Mouse (Mus musculus): ENCODE measurements around the gene Insl3.

The Insl3 gene

GRCm38 (mm10) chr8:71689028-71689427 lies at the start of gene Insl3:
Insl3 (plus strand) TSS chr8:71689214.
- CTCF ChIA-PET, result no interaction called here

- CTCF ChIA-PET, result interaction anchor here (0.6 kb wide), 1 partner anchor 90 kb away, joined by 7 read pairs; no protein-coding TSS in a partner anchor
Measured at GRCm38 (mm10) chr8:71639318-71639717, 49.7 kb upstream of the Insl3 start.

- CTCF ChIA-PET, result no interaction called here
Measured at GRCm38 (mm10) chr8:71645510-71645909, 43.5 kb upstream of the Insl3 start.

GRCm38 (mm10) chr8:71654600-71654999 lies 34.4 kb upstream of the Insl3 start:
- CTCF ChIA-PET, result no interaction called here

GRCm38 (mm10) chr8:71657816-71658215 lies 31.2 kb upstream of the Insl3 start:
- CTCF ChIA-PET, result no interaction called here

- CTCF ChIA-PET, result no interaction called here
Measured at GRCm38 (mm10) chr8:71658515-71659049, 30.4 kb upstream of the Insl3 start.

GRCm38 (mm10) chr8:71659751-71660150 lies 29.3 kb upstream of the Insl3 start:
- CTCF ChIA-PET, result interaction anchor here (0.6 kb wide), 1 partner anchor 65 kb away, joined by 5 read pairs; no protein-coding TSS in a partner anchor

GRCm38 (mm10) chr8:71660325-71661120 lies 28.5 kb upstream of the Insl3 start:
- CTCF ChIA-PET, result interaction anchor here (0.7 to 1.6 kb wide), 5 partner anchors 32 to 165 kb away, joined by 3 to 7 read pairs (median 3); no protein-coding TSS in a partner anchor

GRCm38 (mm10) chr8:71665331-71666130 lies 23.5 kb upstream of the Insl3 start:
- CTCF ChIA-PET, result no interaction called here

- CTCF ChIA-PET, result no interaction called here
Measured at GRCm38 (mm10) chr8:71666855-71667254, 22.2 kb upstream of the Insl3 start.

- CTCF ChIA-PET, result no interaction called here
Measured at GRCm38 (mm10) chr8:71667256-71667655, 21.8 kb upstream of the Insl3 start.

- CTCF ChIA-PET, result no interaction called here
Measured at GRCm38 (mm10) chr8:71668220-71668975, 20.6 kb upstream of the Insl3 start.

GRCm38 (mm10) chr8:71670198-71670597 lies 18.8 kb upstream of the Insl3 start:
- CTCF ChIA-PET, result interaction anchor here (1.0 kb wide), 1 partner anchor 77 kb away, joined by 6 read pairs; no protein-coding TSS in a partner anchor

- CTCF ChIA-PET, result interaction anchor here (0.8 to 1.0 kb wide), 2 partner anchors 74 to 78 kb away, joined by 3 to 6 read pairs; no protein-coding TSS in a partner anchor
Measured at GRCm38 (mm10) chr8:71670621-71671548, 18.1 kb upstream of the Insl3 start.

- CTCF ChIA-PET, result interaction anchor here (0.7 kb wide), 1 partner anchor 125 kb away, joined by 4 read pairs; no protein-coding TSS in a partner anchor
Measured at GRCm38 (mm10) chr8:71671549-71671965, 17.5 kb upstream of the Insl3 start, which contains the start of gene Unc13a. Unc13a (minus strand) TSS chr8:71671757.

GRCm38 (mm10) chr8:71672168-71672735 lies 16.8 kb upstream of the Insl3 start:
- CTCF ChIA-PET, result interaction anchor here (0.7 kb wide), 1 partner anchor 126 kb away, joined by 4 read pairs; no protein-coding TSS in a partner anchor

GRCm38 (mm10) chr8:71674071-71674470 lies 14.9 kb upstream of the Insl3 start:
- CTCF ChIA-PET, result interaction anchor here (0.7 kb wide), 1 partner anchor 776 kb away, joined by 4 read pairs; no protein-coding TSS in a partner anchor

- CTCF ChIA-PET, result no interaction called here
Measured at GRCm38 (mm10) chr8:71675456-71676019, 13.5 kb upstream of the Insl3 start.
